Comparison of ENCODE assay signal across 30 mouse cellular contexts in genomic region chr11:45908894-45909293, GRCm38 (mm10).
"Had no signal": no experiment of that assay in that cellular context is flagged by ENCODE, and none has a peak within 500 bp of the region (broad histone marks: within the 10 kb centered on the region; RNA-seq: fewer than 3 reads in every experiment).

No protein-coding gene starts in this region.

- H3K27me3 ChIP-seq: limb, embryonic 12.5 days; limb, embryonic 13.5 days; limb, embryonic 15.5 days; liver, embryonic 12.5 days; liver, embryonic 13.5 days; liver, embryonic 15.5 days; lung, embryonic 15.5 days; megakaryocyte, embryonic 14.5 days; midbrain, embryonic 12.5 days; midbrain, embryonic 13.5 days; neural tube, embryonic 12.5 days had no signal

- ATAC-seq: liver, embryonic 12.5 days; liver, postnatal 0 days; lung, postnatal 0 days; midbrain, embryonic 13.5 days; midbrain, embryonic 16.5 days had no signal

- H3K4me3 ChIP-seq: limb, embryonic 10.5 days; limb, embryonic 12.5 days; limb, embryonic 13.5 days; limb, embryonic 15.5 days; liver, embryonic 12.5 days; liver, embryonic 13.5 days; liver, embryonic 15.5 days; lung, embryonic 15.5 days; megakaryocyte, embryonic 14.5 days; midbrain, embryonic 10.5 days; midbrain, embryonic 12.5 days; midbrain, embryonic 13.5 days; myocyte; neural tube, embryonic 12.5 days had no signal

- H3K9me3 ChIP-seq: limb, embryonic 10.5 days; limb, embryonic 12.5 days; limb, embryonic 13.5 days; limb, embryonic 15.5 days; liver, embryonic 12.5 days; liver, embryonic 13.5 days; liver, embryonic 15.5 days; lung, embryonic 15.5 days; megakaryocyte, embryonic 14.5 days; midbrain, embryonic 10.5 days; midbrain, embryonic 12.5 days; midbrain, embryonic 13.5 days; neural tube, embryonic 12.5 days had no signal

- H3K4me1 ChIP-seq: limb, embryonic 10.5 days; limb, embryonic 12.5 days; limb, embryonic 13.5 days; limb, embryonic 15.5 days; lung, embryonic 15.5 days; midbrain, embryonic 10.5 days; midbrain, embryonic 12.5 days; midbrain, embryonic 13.5 days; neural tube, embryonic 12.5 days had no signal

- H3K9ac ChIP-seq: limb, embryonic 12.5 days; limb, embryonic 13.5 days; limb, embryonic 15.5 days; liver, embryonic 12.5 days; liver, embryonic 13.5 days; liver, embryonic 14.5 days; liver, embryonic 15.5 days; liver, postnatal 0 days; lung, embryonic 14.5 days; lung, embryonic 15.5 days; midbrain, embryonic 12.5 days; midbrain, embryonic 13.5 days; neural tube, embryonic 12.5 days had no signal

- H3K4me2 ChIP-seq: limb, embryonic 12.5 days; limb, embryonic 13.5 days; limb, embryonic 15.5 days; liver, embryonic 11.5 days; liver, embryonic 12.5 days; liver, embryonic 13.5 days; liver, embryonic 15.5 days; lung, embryonic 14.5 days; lung, embryonic 15.5 days; midbrain, embryonic 12.5 days; midbrain, embryonic 13.5 days; neural tube, embryonic 12.5 days had no signal

- DNase-seq: left cerebral cortex, postnatal 4 days; liver; liver, embryonic 13.5 days; liver, postnatal 0 days; lung, adult 18-20 months; lung, adult 2 months; lung, embryonic 14.5 days; lung, postnatal 10 days; lung, postnatal 14 days; lung, postnatal 36 days; lung, postnatal 4 days; midbrain, embryonic 14.5 days had no signal

- H3K27ac ChIP-seq: limb, embryonic 10.5 days; limb, embryonic 12.5 days; limb, embryonic 13.5 days; limb, embryonic 15.5 days; liver, embryonic 12.5 days; liver, embryonic 13.5 days; liver, embryonic 14.5 days; liver, embryonic 15.5 days; lung, embryonic 15.5 days; macrophage; midbrain, embryonic 10.5 days; midbrain, embryonic 12.5 days; midbrain, embryonic 13.5 days; neural tube, embryonic 12.5 days had no signal
